Mouse (Mus musculus) gastrocnemius, postnatal 14 days (tissue): ENCODE results near the gene Klhl1. TPM values are rescaled to one million over a fixed set of nuclear protein-coding genes. Genes with fewer than 3 reads are reported as not detected.
"Not testable (repeated sequence)": the region's sequence is repeated elsewhere in the genome, so short reads cannot be mapped to it uniquely, and the experiment has no call there.

Source experiments
- DNase-seq: peaks from one replicate; pipeline ENCODE4 v3.0.0; 2021; ENCODE audit warnings: mixed read lengths
- intact Hi-C: fragments of 180-260 bp; cut with DNase I; formaldehyde crosslinking; loops from one replicate; pipeline ENCODE4 v1.15.1; 2025; ENCODE audit warnings: low total_unique reads
- long read RNA-seq, 2 experiments: library from polyadenylated mRNA; stranded (forward); transcript quantifications; one replicate each; pipeline ENCODE4 v2.0.0; 2021
- total RNA-seq, 2 experiments: library from RNA; stranded (reverse); gene quantifications; 2 replicates each; pipeline ENCODE4 v1.2.3; 2021

Gene Klhl1
- total RNA-seq: not detected
- long read RNA-seq, experiment 1: 0 reads
- long read RNA-seq, experiment 2: 0 reads

GRCm38 (mm10) chr14:96518954-96519682 is at the start of gene Klhl1:
Gene Klhl1, minus strand, starts transcription at chr14:96519102.
- no peak for DNase-seq
- intact Hi-C loops: no loop called here

- no peak for DNase-seq
- intact Hi-C loops: no loop called here
These were observed 34.8 kb upstream of the Klhl1 start for GRCm38 (mm10) chr14:96553668-96554067.

- intact Hi-C loops: no loop called here
- no peak for DNase-seq
These were observed 550 bp downstream of the Klhl1 start for GRCm38 (mm10) chr14:96518151-96518953.

- no peak for DNase-seq
- intact Hi-C loops: no loop called here
These were observed 1.2 kb downstream of the Klhl1 start for GRCm38 (mm10) chr14:96517727-96518126.

GRCm38 (mm10) chr14:96499936-96500335 is 19.0 kb downstream of the Klhl1 start:
- intact Hi-C loops: no loop called here

GRCm38 (mm10) chr14:96471812-96472211 is 47.1 kb downstream of the Klhl1 start:
- intact Hi-C loops: no loop called here
- no peak for DNase-seq

More at GRCm38 (mm10) chr14:96499936-96500335, 19.0 kb downstream of the Klhl1 start:
- DNase-seq: no peak

- DNase-seq: no peak
- intact Hi-C loops: no loop called here
These were observed 47.6 kb downstream of the Klhl1 start for GRCm38 (mm10) chr14:96471336-96471735.

GRCm38 (mm10) chr14:96461756-96462155 is 57.1 kb downstream of the Klhl1 start:
- intact Hi-C loops: no loop called here
- no peak for DNase-seq

- intact Hi-C loops: no loop called here
- no peak for DNase-seq
These were observed 126.7 kb downstream of the Klhl1 start for GRCm38 (mm10) chr14:96392032-96392737.

- no peak for DNase-seq
- intact Hi-C loops: no loop called here
These were observed 156.2 kb downstream of the Klhl1 start for GRCm38 (mm10) chr14:96362727-96363126.

GRCm38 (mm10) chr14:96348220-96348619 is 170.7 kb downstream of the Klhl1 start:
- DNase-seq: no peak
- intact Hi-C loops: no loop called here

GRCm38 (mm10) chr14:96331069-96331468 is 187.8 kb downstream of the Klhl1 start:
- intact Hi-C loops: no loop called here
- no peak for DNase-seq

GRCm38 (mm10) chr14:96217805-96218441 is 301.0 kb downstream of the Klhl1 start:
- intact Hi-C loops: no loop called here

GRCm38 (mm10) chr14:96194795-96195194 is 324.1 kb downstream of the Klhl1 start:
- peak; percentile 4 for DNase-seq

More at GRCm38 (mm10) chr14:96217805-96218441, 301.0 kb downstream of the Klhl1 start:
- DNase-seq: no peak

GRCm38 (mm10) chr14:96174546-96174945 is 344.4 kb downstream of the Klhl1 start:
- intact Hi-C loops: no loop called here
- no peak for DNase-seq

More at GRCm38 (mm10) chr14:96194795-96195194, 324.1 kb downstream of the Klhl1 start:
- intact Hi-C loops: not testable (repeated sequence)

- intact Hi-C loops: no loop called here
- DNase-seq: no peak
These were observed 375.8 kb downstream of the Klhl1 start for GRCm38 (mm10) chr14:96143137-96143536.

- intact Hi-C loops: no loop called here
These were observed 378.7 kb downstream of the Klhl1 start for GRCm38 (mm10) chr14:96140246-96140645.

GRCm38 (mm10) chr14:96107396-96107795 is 411.5 kb downstream of the Klhl1 start:
- intact Hi-C loops: no loop called here
- DNase-seq: no peak

More at GRCm38 (mm10) chr14:96140246-96140645, 378.7 kb downstream of the Klhl1 start:
- DNase-seq: no peak

GRCm38 (mm10) chr14:96081681-96082207 is 437.2 kb downstream of the Klhl1 start:
- DNase-seq: no peak
- intact Hi-C loops: no loop called here
